7 mouse cellular contexts compared by ENCODE assay signal in genomic region chr13:56703222-56703870, GRCm38 (mm10). TPM values are rescaled to one million over a fixed set of nuclear protein-coding genes. Genes with fewer than 3 reads are reported as not detected.
DNase-seq lines count a peak whose midpoint lies in the region; ATAC-seq and TF ChIP-seq lines count a peak whose summit lies in the region.

No protein-coding gene starts in this region.

- no peaks in the 10 kb centered on the region for H3K9me3 ChIP-seq in hindbrain, postnatal 0 days (ENCODE audit: low read length)
- no peaks in the 10 kb centered on the region for H3K9me3 ChIP-seq in limb, embryonic 10.5 days (replicated peaks)
- no peaks in the 10 kb centered on the region for H3K9me3 ChIP-seq in midbrain, embryonic 13.5 days

- H3K4me2 ChIP-seq in hindbrain, postnatal 0 days (ENCODE audit: low read depth, low read length), result peak overlapping the region; percentile 73
- H3K4me2 ChIP-seq in midbrain, embryonic 13.5 days (replicated peaks), result peak overlapping the region; percentile 68

- H3K4me1 ChIP-seq in cortical plate, adult 2 months (ENCODE audit: control insufficient read depth, insufficient read depth, low read length), result peaks cover 6% of the 10 kb centered on the region; the same call in 1 of the 2 replicates
- peaks cover 30% of the 10 kb centered on the region for H3K4me1 ChIP-seq in hindbrain, postnatal 0 days (ENCODE audit: insufficient read depth, low read length)
- peaks cover 54% of the 10 kb centered on the region for H3K4me1 ChIP-seq in limb, embryonic 10.5 days
- peaks cover 53% of the 10 kb centered on the region for H3K4me1 ChIP-seq in midbrain, embryonic 13.5 days (replicated peaks)
- peaks cover 23% of the 10 kb centered on the region for H3K4me1 ChIP-seq in small intestine, adult 2 months (ENCODE audit: control insufficient read depth, insufficient read depth, insufficient read length, low read length)

- H3K36me3 ChIP-seq in hindbrain, postnatal 0 days (ENCODE audit: insufficient read depth, low read length), result no peaks in the 10 kb centered on the region
- peaks cover 27% of the 10 kb centered on the region for H3K36me3 ChIP-seq in limb, embryonic 10.5 days
- 0 out of 2 replicates have a peak, but pooled peaks cover 7% of the 10 kb centered on the region for H3K36me3 ChIP-seq in midbrain, embryonic 13.5 days
- H3K36me3 ChIP-seq in small intestine, adult 2 months (ENCODE audit: control insufficient read depth, insufficient read depth, low read length), result no peaks in the 10 kb centered on the region

- peak overlapping the region; percentile 87 for H3K4me3 ChIP-seq in cortical plate, adult 2 months (ENCODE audit: insufficient read depth, low read length)
- peak overlapping the region; percentile 57 for H3K4me3 ChIP-seq in hindbrain, postnatal 0 days (ENCODE audit: low read length)
- peak overlapping the region; percentile 95 for H3K4me3 ChIP-seq in limb, embryonic 10.5 days
- H3K4me3 ChIP-seq in midbrain, embryonic 13.5 days (replicated peaks), result peak overlapping the region; percentile 77
- H3K4me3 ChIP-seq in small intestine, adult 2 months (ENCODE audit: low read depth, low read length), result peak overlapping the region; percentile 76

- H3K9ac ChIP-seq in hindbrain, postnatal 0 days (replicated peaks; ENCODE audit: low read length), result peak overlapping the region; percentile 79
- H3K9ac ChIP-seq in midbrain, embryonic 13.5 days (replicated peaks), result peak overlapping the region; percentile 90

- no peaks in the 10 kb centered on the region for H3K27me3 ChIP-seq in hindbrain, postnatal 0 days (ENCODE audit: insufficient read depth, low read length)
- no peaks in the 10 kb centered on the region for H3K27me3 ChIP-seq in limb, embryonic 10.5 days (ENCODE audit: low read depth, poor library complexity, severe bottlenecking)
- H3K27me3 ChIP-seq in midbrain, embryonic 13.5 days, result no peaks in the 10 kb centered on the region
- no peaks in the 10 kb centered on the region for H3K27me3 ChIP-seq in small intestine, adult 2 months (ENCODE audit: control insufficient read depth, insufficient read depth, low read length)

- H3K27ac ChIP-seq in cortical plate, adult 2 months (ENCODE audit: insufficient read depth, low read length), result peak overlapping the region; percentile 87; the same call in 1 of the 2 replicates
- H3K27ac ChIP-seq in hindbrain, postnatal 0 days, result peak overlapping the region; percentile 97
- peak overlapping the region; percentile 99 for H3K27ac ChIP-seq in limb, embryonic 10.5 days
- H3K27ac ChIP-seq in midbrain, embryonic 13.5 days, result peak overlapping the region; percentile 98
- H3K27ac ChIP-seq in small intestine, adult 2 months (ENCODE audit: insufficient read depth, low read depth, low read length), result peak overlapping the region; percentile 85

- TF ChIP-seq CTCF in cortical plate, adult 2 months (IDR thresholded peaks at IDR 0.05; ENCODE audit: extremely low read depth, insufficient read depth, low read length), result no peak
- no peak for TF ChIP-seq CTCF in hindbrain, postnatal 0 days (IDR thresholded peaks at IDR 0.05; ENCODE audit: low read depth)
- no peak for TF ChIP-seq CTCF in small intestine, adult 2 months (IDR thresholded peaks at IDR 0.05; ENCODE audit: extremely low read depth, insufficient read length, insufficient replicate concordance, low read depth, low read length)

- no peak for TF ChIP-seq POLR2A in cortical plate, adult 2 months (IDR thresholded peaks at IDR 0.05; ENCODE audit: extremely low read depth, insufficient read depth, low read length)
- TF ChIP-seq POLR2A in small intestine, adult 2 months (IDR thresholded peaks at IDR 0.05; ENCODE audit: low read depth, low read length), result peak; percentile 40; the same call in 1 of the 2 replicates

- ATAC-seq in hindbrain, postnatal 0 days, result peak; percentile 81
- ATAC-seq in midbrain, embryonic 13.5 days, result peak; percentile 78

- peak; percentile 52 to 67 for DNase-seq in adrenal gland, adult 18-20 months (ENCODE audit: low spot score in 2 of 2)
- peak; percentile 24 to 52 for DNase-seq in gastrocnemius, adult 8-10 months (ENCODE audit: low spot score in 2 of 2)
- peak; percentile 89 for DNase-seq in hindbrain, postnatal 0 days (ENCODE audit: low spot score)
- peak; percentile 77 for DNase-seq in limb, embryonic 10.5 days (ENCODE audit: low spot score)

- WGBS in hindbrain, postnatal 0 days, result under 1% methylated on average over 61 of the region's 80 CpGs
- under 1% methylated on average over 80 of the region's 80 CpGs for WGBS in limb, embryonic 10.5 days
- under 1% methylated on average over 67 of the region's 80 CpGs for WGBS in midbrain, embryonic 13.5 days
- WGBS in small intestine, adult 2 months, result under 1% methylated on average over 80 of the region's 80 CpGs

RNA-seq across cellular contexts. Expression of gene Smad5, which starts 0.5 kb away (rescaled TPM):
- total RNA-seq in adrenal gland, adult 18-20 months (2021), result 10 to 100 TPM; 40.4 to 51.7 TPM
- polyA plus RNA-seq in cortical plate, adult 2 months (2012; rRNA removed), result 12.4 and 13.4 TPM in 2 replicates
- total RNA-seq in gastrocnemius, adult 8-10 months (2022), result 10 to 100 TPM; 17.7 to 24.1 (median 20.7) TPM
- total RNA-seq in hindbrain, postnatal 0 days (2014; rRNA removed), result 39.5 and 40.5 TPM in 2 replicates
- 14.2 and 17.7 TPM in 2 replicates for polyA plus RNA-seq in hindbrain, postnatal 0 days (2015; fragmentation: Nextera tagmentation; extraction: Ambion mirVana)
- 42.1 and 52.3 TPM in 2 replicates for polyA plus RNA-seq in limb, embryonic 10.5 days (2016; fragmentation: Nextera tagmentation; extraction: Ambion mirVana)
- polyA plus RNA-seq in midbrain, embryonic 13.5 days (2015; fragmentation: Nextera tagmentation; extraction: Ambion mirVana), result 24.8 and 26.5 TPM in 2 replicates
- 2.7 and 6.3 TPM in 2 replicates for polyA plus RNA-seq in small intestine, adult 2 months (2012; rRNA removed)

RNA-seq across cellular contexts. Expression of gene Gm45623, which starts 50.3 kb away (rescaled TPM):
- total RNA-seq in adrenal gland, adult 18-20 months (2021), result not detected
- polyA plus RNA-seq in cortical plate, adult 2 months (2012; rRNA removed), result 4.1 and 8.5 TPM in 2 replicates
- total RNA-seq in gastrocnemius, adult 8-10 months (2022), result not detected
- total RNA-seq in hindbrain, postnatal 0 days (2014; rRNA removed), result 12.4 and 15.1 TPM in 2 replicates
- 2.2 and 2.4 TPM in 2 replicates for polyA plus RNA-seq in hindbrain, postnatal 0 days (2015; fragmentation: Nextera tagmentation; extraction: Ambion mirVana)
- not detected in 2 replicates for polyA plus RNA-seq in limb, embryonic 10.5 days (2016; fragmentation: Nextera tagmentation; extraction: Ambion mirVana)
- polyA plus RNA-seq in midbrain, embryonic 13.5 days (2015; fragmentation: Nextera tagmentation; extraction: Ambion mirVana), result 0.74 and 1.2 TPM in 2 replicates
- polyA plus RNA-seq in small intestine, adult 2 months (2012; rRNA removed), result 0.23 and 2.7 TPM in 2 replicates

Comparison
In these comparisons a context has a peak if more than half of its experiments do, and no peak if none do; other contexts are left out.
1. Peak in every context shown above with its lines: DNase-seq, ATAC-seq, H3K4me3 ChIP-seq and H3K27ac ChIP-seq.
2. DNase-seq: peak in every context shown above with its lines; median percentile 89 in hindbrain, postnatal 0 days; 77 in limb, embryonic 10.5 days; 60 in adrenal gland, adult 18-20 months; 38 in gastrocnemius, adult 8-10 months.